Mouse (Mus musculus) ovary, postnatal 36 days (tissue): Measurements from ENCODE around the gene Dnajc30.
"Not testable (repeated sequence)": the region's sequence is repeated elsewhere in the genome, so short reads cannot be mapped to it uniquely, and the experiment has no call there.

Experiments used
- DNase-seq: peaks from one replicate; pipeline ENCODE4 v3.0.0; 2022; ENCODE audit warnings: low spot score, mixed read lengths

Gene Dnajc30

GRCm38 (mm10) chr5:135064909-135065446, 976 bp downstream of the Dnajc30 start, which contains the start of gene Bud23:
Bud23 (minus strand) TSS chr5:135064959.
- not testable (repeated sequence) for DNase-seq

- no peak for DNase-seq
These were observed 2.0 kb downstream of the Dnajc30 start for GRCm38 (mm10) chr5:135066008-135066407.

GRCm38 (mm10) chr5:135070448-135070847, 6.4 kb downstream of the Dnajc30 start:
- DNase-seq, result no peak

- DNase-seq, result no peak
These were observed 8.1 kb downstream of the Dnajc30 start for GRCm38 (mm10) chr5:135072061-135072460.

GRCm38 (mm10) chr5:135072720-135073119, 8.7 kb downstream of the Dnajc30 start:
- no peak for DNase-seq

GRCm38 (mm10) chr5:135073349-135074150, 9.5 kb downstream of the Dnajc30 start:
- no peak for DNase-seq

- DNase-seq, result no peak
These were observed 11.7 kb downstream of the Dnajc30 start for GRCm38 (mm10) chr5:135075655-135076054.

- DNase-seq, result peak; percentile 32
These were observed 12.4 kb downstream of the Dnajc30 start for GRCm38 (mm10) chr5:135076368-135076767.

- DNase-seq, result peak; percentile 39
These were observed 13.0 kb downstream of the Dnajc30 start for GRCm38 (mm10) chr5:135076931-135077505.

GRCm38 (mm10) chr5:135077564-135078481, 13.8 kb downstream of the Dnajc30 start, which contains the start of gene Vps37d:
Vps37d (minus strand) TSS chr5:135078266.
- peak; percentile 95 for DNase-seq

GRCm38 (mm10) chr5:135078482-135078810, 14.4 kb downstream of the Dnajc30 start:
- no peak for DNase-seq

GRCm38 (mm10) chr5:135079578-135079977, 15.6 kb downstream of the Dnajc30 start:
- no peak for DNase-seq

- DNase-seq, result no peak
These were observed 16.5 kb downstream of the Dnajc30 start for GRCm38 (mm10) chr5:135080539-135080938.

GRCm38 (mm10) chr5:135086871-135087270, 22.9 kb downstream of the Dnajc30 start:
- no peak for DNase-seq

- DNase-seq, result no peak
These were observed 25.7 kb downstream of the Dnajc30 start, which contains the start of gene Mlxipl for GRCm38 (mm10) chr5:135089653-135090052. Mlxipl (plus strand) TSS chr5:135089890.

GRCm38 (mm10) chr5:135100981-135101380, 37.0 kb downstream of the Dnajc30 start:
- DNase-seq, result no peak

- no peak for DNase-seq
These were observed 40.1 kb downstream of the Dnajc30 start for GRCm38 (mm10) chr5:135103999-135104660.

- peak; percentile 82 for DNase-seq
These were observed 42.8 kb downstream of the Dnajc30 start for GRCm38 (mm10) chr5:135106758-135107256.

GRCm38 (mm10) chr5:135107521-135108501, 43.8 kb downstream of the Dnajc30 start:
- DNase-seq, result peak; percentile 72

- no peak for DNase-seq
These were observed 45.0 kb downstream of the Dnajc30 start for GRCm38 (mm10) chr5:135109017-135109416.
